Mouse (Mus musculus) cerebellum, adult 11-12 months (tissue): ENCODE data around the gene 9530068E07Rik.
"Not testable (repeated sequence)": the region's sequence is repeated elsewhere in the genome, so short reads cannot be mapped to it uniquely, and the experiment has no call there.

Source experiments
- DNase-seq: peaks from one replicate; pipeline ENCODE4 v3.0.0; 2022

9530068E07Rik gene

DNA sequence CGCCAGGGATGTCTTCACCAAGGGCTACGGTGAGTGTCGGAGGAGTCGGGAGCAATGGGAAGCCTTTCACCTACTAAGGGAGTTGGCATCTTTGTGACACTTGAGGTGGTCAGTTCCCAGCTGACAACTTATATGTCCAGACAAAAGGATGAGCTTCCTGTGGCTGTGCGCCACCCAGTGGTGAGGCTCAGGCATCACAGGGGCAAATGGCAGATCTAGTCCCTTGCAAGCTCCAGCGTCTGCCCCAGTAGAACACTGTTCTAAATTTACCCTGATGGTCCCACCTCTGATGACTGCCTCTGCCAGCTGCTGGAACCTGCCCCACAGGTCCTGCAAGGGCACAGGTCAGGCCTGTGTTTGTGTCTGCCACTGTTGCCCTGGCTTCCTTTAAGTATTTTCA is 21.9 kb upstream of the 9530068E07Rik start:
- no peak for DNase-seq

DNA sequence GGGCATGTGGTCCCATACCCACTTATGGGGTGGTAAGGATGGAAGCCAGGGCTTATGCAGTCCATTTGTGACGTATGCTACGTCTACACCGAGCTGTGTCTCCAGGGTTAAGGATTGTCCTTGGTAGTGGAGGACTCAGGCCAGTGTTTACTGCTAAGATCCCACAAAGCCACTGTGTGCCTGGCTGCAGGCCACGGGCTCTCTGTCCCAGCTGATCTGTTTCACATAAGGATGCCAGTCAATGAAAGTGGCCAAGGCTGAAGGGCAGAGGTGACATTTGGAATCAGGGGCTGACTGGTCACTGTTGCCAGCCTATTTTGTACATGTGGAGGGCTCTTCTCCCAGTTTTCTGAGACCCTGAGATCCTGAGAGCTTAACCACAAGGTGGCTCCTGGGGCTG is 18.6 kb upstream of the 9530068E07Rik start:
- no peak for DNase-seq

GRCm38 (mm10) chr11:52379241-52379640 is 17.0 kb upstream of the 9530068E07Rik start:
- DNase-seq, result no peak

DNA sequence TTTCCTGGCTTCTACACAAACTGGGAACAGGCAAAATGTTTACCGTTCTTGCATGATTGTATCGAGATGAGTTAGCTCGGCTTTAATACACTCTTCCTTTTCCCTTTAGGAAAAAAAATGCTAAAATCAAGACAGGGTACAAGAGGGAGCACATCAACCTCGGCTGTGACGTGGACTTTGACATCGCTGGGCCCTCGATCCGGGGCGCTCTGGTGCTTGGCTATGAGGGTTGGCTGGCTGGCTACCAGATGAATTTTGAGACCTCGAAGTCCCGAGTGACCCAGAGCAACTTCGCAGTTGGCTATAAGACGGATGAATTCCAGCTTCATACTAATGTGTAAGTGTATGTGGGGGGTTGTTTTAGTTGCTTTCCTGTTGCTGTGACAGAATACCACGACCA is 12.5 kb upstream of the 9530068E07Rik start:
- DNase-seq, result no peak

GRCm38 (mm10) chr11:52384667-52385066 is 11.6 kb upstream of the 9530068E07Rik start:
- no peak for DNase-seq

DNA sequence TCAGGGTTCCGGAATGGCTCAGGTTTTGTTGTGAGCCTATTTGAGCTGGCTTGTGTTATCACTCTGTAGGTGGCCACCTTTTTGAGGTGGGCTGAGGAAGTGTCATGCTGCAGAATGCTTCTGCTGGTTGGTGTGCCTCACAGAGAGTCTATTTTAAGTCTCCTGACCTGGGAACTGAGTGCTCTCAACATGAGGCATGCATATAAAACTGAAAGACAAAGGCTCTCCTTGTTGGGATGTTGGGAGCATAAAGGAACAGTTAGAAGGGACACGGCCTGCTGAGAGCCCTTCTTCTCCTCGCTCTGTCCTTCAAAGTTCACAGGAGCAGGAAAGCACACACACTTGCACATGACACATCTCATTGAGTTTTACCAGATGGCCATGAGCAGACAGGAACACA is 9.3 kb upstream of the 9530068E07Rik start:
- no peak for DNase-seq

GRCm38 (mm10) chr11:52388150-52388549 is 8.1 kb upstream of the 9530068E07Rik start:
- no peak for DNase-seq

DNA sequence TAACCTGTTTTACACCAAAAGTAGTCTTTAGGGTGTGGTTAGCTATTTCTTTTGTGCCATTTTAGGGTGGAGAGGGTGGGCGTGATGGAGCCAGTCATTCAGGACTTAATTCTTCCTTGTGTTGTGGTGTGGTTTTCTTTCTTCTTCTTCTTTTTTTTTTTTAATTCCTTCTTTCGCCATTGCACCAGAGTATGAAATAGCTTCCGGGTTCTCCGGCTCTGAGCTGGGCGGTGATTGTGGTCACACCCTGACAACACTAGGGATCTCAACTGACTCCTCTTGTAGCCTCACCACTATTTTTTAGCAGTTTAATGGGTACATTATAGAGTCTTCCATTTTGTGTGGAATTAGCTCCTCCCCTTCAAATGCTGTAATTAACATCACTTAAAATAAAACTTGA is 7.2 kb upstream of the 9530068E07Rik start:
- not testable (repeated sequence) for DNase-seq

DNA sequence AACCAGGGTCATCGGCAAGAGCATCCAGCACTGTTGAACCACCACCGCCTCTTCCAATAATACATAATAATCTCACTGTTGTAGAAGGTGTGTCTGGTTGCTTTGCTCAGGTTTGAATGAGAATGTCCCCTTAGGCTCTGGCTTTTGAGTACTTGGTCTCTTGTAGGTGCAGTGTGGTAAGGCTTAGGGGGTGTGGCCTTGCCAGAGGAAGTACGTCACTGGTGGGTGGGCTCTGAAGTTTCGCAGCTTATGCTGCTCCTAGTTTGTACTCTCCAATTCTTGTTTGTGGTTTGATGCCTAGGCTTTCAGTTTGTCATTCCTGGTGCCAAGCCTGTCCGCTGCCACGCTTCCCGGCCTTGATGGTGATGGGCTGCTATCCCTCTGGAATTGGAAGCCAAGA is 6.3 kb upstream of the 9530068E07Rik start:
- no peak for DNase-seq

GRCm38 (mm10) chr11:52394494-52394893 is 1.7 kb upstream of the 9530068E07Rik start:
- DNase-seq, result no peak

GRCm38 (mm10) chr11:52395343-52395742 is 885 bp upstream of the 9530068E07Rik start:
- DNase-seq, result no peak

- no peak for DNase-seq
Measured at GRCm38 (mm10) chr11:52396597-52397188, 465 bp downstream of the 9530068E07Rik start.

DNA sequence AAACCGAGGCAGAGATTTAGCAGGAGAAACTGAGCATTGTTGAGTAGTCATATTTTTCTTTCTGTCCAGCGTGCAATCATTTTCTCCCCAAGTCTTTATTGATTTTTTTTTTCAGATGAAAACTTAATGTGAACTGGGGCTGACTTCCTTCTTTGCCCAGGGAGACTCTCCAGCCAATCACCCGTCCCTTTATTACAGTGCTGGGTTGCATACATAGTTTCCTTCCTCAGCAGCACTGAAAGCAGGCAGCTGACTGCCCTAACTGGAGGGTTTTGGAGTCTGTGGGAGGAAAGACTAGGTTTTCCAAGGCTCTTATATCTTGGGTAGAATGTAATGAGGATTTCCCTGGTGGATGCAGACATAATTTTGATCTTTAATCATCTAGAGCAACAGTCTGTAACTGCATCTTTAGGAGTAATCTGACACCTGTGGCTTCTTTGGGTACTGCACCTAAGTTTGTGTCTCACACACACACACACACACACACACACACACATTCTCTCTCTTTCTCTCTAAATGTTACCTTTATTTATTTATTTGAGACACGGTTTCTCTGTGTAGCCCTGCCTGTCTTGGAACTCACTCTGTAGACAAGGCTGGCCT is 1.3 kb downstream of the 9530068E07Rik start:
- DNase-seq, result no peak

DNA sequence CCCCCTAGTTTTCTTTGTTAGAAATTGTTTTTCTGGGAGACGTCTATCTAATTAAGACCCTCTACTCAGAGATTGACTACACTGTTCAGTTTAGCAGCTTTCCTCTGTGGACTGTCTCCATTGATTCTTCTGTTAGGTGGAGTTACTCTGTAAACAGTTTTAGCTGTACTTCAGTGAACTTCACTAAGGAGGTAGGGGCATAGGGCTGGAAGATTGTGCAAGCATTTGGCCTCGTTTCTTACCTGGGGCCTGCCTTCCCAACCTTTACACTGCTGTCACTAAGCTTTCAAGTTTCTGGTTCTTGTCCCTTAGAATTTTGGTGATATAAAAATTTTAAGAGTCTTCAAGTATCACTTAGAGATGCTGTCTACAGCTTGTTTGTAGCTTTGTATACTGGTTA is 5.2 kb downstream of the 9530068E07Rik start:
- DNase-seq, result no peak

DNA sequence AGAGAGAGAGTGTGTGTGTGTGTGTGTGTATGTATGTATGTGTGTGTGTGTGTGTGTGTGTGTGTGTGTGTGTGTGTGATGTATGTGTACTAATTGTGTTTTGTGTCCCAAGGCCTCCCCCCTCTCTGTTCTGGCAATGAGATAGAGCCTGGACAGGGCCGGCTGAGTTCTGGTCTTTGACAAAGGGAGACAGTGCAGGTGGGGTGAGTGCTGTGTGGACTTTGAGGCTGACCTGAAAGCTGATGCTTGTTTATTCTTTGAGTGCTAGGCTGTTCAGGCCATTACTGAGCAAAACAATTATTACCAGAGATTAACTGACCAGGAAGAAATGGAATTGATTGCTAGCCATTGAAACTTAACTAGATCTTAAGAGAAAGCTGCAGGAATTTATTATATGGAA is 6.3 kb downstream of the 9530068E07Rik start:
- DNase-seq, result no peak

GRCm38 (mm10) chr11:52404209-52404608 is 8.0 kb downstream of the 9530068E07Rik start:
- no peak for DNase-seq

DNA sequence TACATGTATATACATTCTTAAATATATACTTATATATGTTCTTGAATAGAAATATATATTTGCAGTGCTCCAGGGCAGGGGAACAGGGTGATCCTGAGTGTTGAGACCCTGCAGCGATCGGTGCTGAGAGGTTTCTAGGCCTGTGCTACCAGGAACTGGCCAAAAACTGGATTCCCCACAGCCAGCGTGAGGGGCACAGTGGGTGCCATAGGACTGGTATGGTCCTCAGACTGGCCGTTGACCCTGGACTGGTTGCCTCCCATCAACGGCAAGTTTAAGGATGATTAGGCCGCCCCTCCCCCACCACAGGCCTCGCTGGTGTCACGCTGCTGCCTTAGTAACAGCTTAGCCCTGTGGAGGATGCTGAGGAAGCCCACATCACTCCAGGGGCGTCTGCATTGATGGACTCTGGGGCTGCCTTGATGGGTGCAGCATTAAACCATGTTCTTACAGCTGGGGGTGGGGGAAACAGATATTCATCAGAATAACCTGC is 9.0 kb downstream of the 9530068E07Rik start:
- no peak for DNase-seq

DNA sequence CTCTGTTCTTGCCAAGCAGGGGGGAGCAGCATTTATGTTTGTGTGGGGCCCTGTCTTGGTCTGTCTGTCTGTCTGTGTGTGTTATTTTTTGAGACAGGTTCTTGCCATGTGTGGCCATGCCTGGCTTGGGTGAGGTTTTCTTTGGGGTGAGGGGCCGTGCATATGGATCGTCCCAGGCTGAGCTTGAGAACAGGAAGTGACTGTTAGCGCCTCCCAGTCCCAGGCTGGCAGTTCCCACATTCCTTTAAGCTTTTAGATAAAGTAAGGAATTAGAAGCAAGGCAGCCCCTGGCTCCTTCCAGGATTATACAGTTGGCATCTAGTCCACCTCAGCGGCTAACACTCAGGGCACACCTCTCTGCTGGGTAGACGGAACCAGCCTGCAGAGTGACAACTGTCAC is 13.1 kb downstream of the 9530068E07Rik start:
- DNase-seq, result no peak

GRCm38 (mm10) chr11:52418358-52418757 is 22.1 kb downstream of the 9530068E07Rik start:
- DNase-seq, result no peak

- no peak for DNase-seq
Measured at GRCm38 (mm10) chr11:52419246-52419645, 23.0 kb downstream of the 9530068E07Rik start.

GRCm38 (mm10) chr11:52419861-52420260 is 23.6 kb downstream of the 9530068E07Rik start:
- no peak for DNase-seq

GRCm38 (mm10) chr11:52420296-52421052 is 24.2 kb downstream of the 9530068E07Rik start:
- DNase-seq, result no peak

GRCm38 (mm10) chr11:52421053-52421778 is 25.0 kb downstream of the 9530068E07Rik start:
- no peak for DNase-seq
